Mouse (Mus musculus) kidney, postnatal 10 days (tissue): ENCODE measurements around the gene Rbfox1.

ENCODE experiments used
- DNase-seq: peaks from one replicate; pipeline ENCODE4 v3.0.0; 2021; ENCODE audit warnings: mixed read lengths

The Rbfox1 gene

GRCm38 (mm10) chr16:6365793-6366192 lies 480.6 kb downstream of the Rbfox1 start:
- DNase-seq, result no peak

DNA sequence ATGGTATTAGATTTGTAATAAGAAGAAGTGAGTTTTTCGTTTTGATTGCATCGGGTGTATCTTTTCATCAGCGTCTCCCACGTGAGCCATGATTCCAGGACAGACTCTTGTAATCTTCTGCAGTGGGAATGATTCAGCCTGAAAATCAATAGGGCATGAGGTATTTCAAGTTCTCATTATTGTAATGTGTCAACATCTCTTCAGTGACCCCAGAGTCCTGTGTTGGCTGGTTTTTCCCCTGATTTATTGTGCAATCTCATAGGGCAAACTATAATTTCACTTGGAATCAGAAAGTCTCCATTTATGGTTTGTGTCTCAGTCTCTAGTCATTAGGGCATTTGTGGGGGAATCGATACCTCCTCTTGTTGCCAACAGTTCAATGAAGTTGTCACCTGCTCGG lies 481.5 kb downstream of the Rbfox1 start:
- no peak for DNase-seq

GRCm38 (mm10) chr16:6380924-6381323 lies 495.8 kb downstream of the Rbfox1 start:
- no peak for DNase-seq

GRCm38 (mm10) chr16:6381572-6381971 lies 496.4 kb downstream of the Rbfox1 start:
- DNase-seq, result no peak

GRCm38 (mm10) chr16:6382712-6383111 lies 497.6 kb downstream of the Rbfox1 start:
- no peak for DNase-seq

GRCm38 (mm10) chr16:6390278-6390930 lies 505.2 kb downstream of the Rbfox1 start:
- DNase-seq, result peak; percentile 5

GRCm38 (mm10) chr16:6396676-6397409 lies 511.7 kb downstream of the Rbfox1 start:
- DNase-seq, result no peak

- DNase-seq, result peak; percentile 6
These were observed 512.5 kb downstream of the Rbfox1 start for GRCm38 (mm10) chr16:6397635-6398034.

GRCm38 (mm10) chr16:6402816-6403215 lies 517.7 kb downstream of the Rbfox1 start:
- DNase-seq, result no peak

GRCm38 (mm10) chr16:6414846-6415245 lies 529.7 kb downstream of the Rbfox1 start:
- DNase-seq, result no peak

GRCm38 (mm10) chr16:6421623-6422145 lies 536.5 kb downstream of the Rbfox1 start:
- no peak for DNase-seq

DNA sequence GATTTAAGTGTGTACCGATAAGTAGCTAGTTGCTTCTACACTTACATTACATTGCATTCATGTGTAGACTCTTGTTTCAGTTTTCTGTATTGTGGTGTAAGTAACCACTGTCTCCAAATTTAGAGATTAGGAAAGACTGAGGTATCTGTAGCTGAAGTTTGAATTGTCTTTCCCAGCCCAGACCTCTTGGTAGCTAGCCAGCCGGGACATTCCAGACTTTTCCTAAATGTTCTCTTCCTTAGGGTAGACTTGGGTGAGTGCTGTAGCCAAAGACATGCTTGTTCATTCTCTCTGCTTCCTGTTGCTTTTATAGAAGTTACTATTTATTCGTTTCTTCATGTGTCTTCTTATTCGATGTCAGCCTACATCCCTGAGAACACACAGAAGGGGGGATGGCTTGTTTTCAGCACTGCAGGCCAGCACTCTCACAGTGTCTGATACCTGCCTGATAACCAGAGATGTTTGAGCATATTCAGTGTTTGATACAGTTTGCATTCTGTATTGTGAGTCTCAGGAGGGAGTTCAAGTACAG lies 538.8 kb downstream of the Rbfox1 start:
- no peak for DNase-seq

DNA sequence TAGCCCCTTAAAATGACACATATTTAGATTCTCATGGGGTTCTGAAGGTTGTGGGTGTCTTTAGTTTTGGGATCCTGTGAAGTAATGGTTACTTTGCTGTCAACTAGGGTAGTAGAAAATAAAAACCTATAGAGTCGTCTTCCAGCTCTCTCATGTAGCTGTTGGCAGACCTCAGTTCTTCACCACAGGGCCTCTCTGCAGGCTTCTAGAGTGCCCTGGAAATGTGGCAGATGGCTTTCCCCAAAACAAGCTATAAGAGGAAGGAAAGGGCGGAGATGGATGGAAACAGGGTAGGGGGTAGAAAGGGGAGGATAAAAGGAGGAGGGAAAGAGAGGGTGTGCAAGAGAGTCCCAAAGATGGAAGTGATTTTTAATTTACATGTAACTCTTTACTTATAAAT lies 539.6 kb downstream of the Rbfox1 start:
- DNase-seq, result no peak

DNA sequence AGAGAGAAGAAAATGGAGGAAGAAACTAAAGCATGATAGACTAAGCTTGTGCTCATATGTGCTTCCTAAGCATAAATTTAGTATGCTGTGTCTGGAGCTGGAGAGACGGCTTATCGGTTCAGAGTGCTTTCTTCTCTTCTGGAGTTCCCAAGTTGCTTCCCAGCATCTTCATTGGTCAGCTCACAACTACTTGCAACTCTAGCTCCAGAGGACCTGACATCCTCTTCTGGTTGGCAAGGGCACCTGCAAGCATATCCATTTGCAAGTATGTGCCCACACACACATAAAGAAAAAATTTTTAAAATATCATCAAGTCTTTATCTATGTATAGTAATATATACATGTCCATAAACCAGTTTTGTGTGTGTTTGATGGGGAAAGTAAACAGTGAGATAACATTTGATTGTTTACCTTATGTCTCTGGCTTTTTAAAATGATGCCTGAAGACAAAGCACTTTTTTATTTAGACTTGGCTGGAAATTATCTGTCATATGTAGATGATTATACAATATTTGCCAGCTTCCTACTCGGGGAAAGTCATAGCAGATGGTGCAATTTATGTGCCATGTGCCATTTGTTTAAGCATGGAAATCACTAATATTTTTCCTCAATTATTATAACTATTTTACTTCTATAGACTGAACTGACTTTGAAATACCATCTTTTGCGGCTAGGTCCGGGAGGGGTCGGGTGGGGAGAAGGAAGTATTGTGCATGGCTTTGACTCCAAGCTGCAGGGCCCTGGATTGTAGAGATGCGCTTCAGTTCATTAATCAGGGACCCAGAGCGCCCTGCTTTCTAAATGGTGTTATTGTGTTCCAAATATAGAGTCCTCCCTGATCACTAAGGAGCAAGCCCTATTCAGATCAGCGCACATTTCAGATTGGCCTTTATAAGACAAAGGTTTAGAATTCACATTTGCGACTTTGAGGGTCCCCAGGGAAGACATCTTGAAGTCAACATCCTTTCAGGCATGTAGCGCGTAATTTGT lies 542.4 kb downstream of the Rbfox1 start:
- no peak for DNase-seq

GRCm38 (mm10) chr16:6430981-6431380 lies 545.8 kb downstream of the Rbfox1 start:
- no peak for DNase-seq

DNA sequence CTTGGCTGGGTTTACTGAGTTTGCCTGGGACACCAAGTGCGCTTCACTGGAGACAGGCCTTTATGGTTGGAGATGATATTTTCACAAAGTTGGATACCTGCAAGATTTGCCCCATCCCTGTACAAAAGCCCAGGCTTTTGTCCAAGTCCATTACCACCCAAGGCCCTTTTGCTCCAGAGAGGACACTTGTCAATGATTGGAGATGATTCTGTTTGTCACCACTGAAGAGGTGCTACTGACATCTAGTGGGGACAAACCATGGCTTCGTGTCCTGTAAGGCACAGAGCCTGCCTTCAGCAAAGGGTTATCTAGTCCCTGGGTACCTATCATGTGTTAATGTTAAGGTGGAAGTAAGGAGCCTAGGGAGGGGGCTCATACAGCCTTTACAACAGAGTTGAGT lies 551.3 kb downstream of the Rbfox1 start:
- DNase-seq, result no peak

DNA sequence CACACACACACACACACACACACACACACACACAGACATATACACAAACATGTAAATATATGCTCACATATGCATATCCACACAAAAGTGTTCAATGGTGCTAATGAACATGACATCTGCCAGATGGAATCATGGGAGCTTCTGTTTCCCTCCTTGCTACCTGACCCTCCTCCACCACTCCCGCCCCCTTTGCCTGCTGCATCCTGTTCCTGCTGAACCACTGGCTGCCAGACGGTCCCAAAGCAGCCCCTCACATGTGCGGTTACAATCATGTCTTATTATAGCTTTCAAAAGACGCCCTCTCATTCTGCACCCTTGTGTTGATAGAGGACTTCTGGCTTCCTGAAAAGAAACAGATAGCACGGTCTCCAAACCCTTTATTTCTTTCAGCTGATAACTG lies 563.1 kb downstream of the Rbfox1 start:
- no peak for DNase-seq

DNA sequence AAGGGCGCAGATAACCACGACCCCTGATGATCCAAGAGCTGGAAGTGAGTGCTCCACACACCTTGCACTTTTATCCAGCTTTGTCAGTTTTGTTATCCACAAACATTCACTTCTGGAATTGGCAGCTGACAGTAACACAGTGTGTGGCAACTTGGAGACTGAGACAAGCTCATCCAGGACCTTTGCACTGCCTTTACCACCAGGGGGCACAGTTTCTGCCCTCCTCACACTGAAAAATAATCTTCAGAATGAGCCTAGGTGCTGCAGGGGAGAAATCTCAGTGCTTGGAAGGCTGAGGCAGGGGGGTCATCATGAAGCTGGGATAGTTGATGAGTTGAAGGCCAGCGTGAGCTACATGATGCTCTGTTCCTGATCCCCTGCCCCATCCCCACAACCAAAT lies 570.2 kb downstream of the Rbfox1 start:
- DNase-seq, result no peak

DNA sequence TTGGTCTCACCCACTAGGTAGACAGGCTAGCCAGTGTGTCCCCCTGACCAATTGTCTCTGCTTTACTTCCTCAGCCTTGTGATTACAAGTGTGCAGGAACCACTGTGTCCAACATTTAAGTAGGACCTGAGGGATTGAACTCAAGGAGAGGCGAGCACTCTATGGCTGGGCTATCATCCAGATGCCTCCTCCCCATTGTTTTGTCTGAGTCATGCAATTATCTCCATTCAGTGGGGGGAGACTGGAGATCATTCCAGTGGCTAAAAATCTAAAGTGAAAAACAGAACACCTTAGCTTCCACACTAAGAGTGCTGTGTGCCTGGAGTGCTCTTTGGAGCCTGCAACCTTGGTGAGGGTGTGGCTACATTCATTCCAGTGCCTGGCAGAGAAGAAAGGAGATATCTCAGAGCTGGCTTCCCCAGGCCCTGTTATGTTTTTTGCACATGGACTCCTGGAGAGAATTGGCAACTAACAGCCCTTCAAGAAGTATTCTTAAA lies 594.0 kb downstream of the Rbfox1 start:
- no peak for DNase-seq

GRCm38 (mm10) chr16:6479616-6480410 lies 594.7 kb downstream of the Rbfox1 start:
- no peak for DNase-seq

GRCm38 (mm10) chr16:6480411-6480728 lies 595.2 kb downstream of the Rbfox1 start:
- peak; percentile 73 for DNase-seq

- DNase-seq, result no peak
These were observed 598.5 kb downstream of the Rbfox1 start for GRCm38 (mm10) chr16:6483628-6484027.
